Mouse (Mus musculus) brain, embryonic 14.5 days (tissue): ENCODE measurements around the gene Neurl1a.

Experiments
- CTCF ChIP-seq: fragments of 200-500 bp; IDR thresholded peaks from 2 replicates; pipeline ENCODE4 v1.5.1; 2012; ENCODE audit warnings: inconsistent platforms, mild to moderate bottlenecking, moderate library complexity, borderline replicate concordance; ENCODE audit not compliant: insufficient read depth, insufficient read length; ENCODE audit errors: extremely low read depth
- POLR2A ChIP-seq: fragments of 200-500 bp; IDR thresholded peaks from 2 replicates; pipeline ENCODE4 v1.6.1; 2012; ENCODE audit warnings: mild to moderate bottlenecking, inconsistent platforms, borderline replicate concordance; ENCODE audit not compliant: poor library complexity, insufficient read depth, insufficient read length, severe bottlenecking; ENCODE audit errors: extremely low read depth

GRCm38 (mm10) chr19:47280894-47281293, 102.3 kb downstream of the Neurl1a start:
- TF ChIP-seq POLR2A (no peak), CTCF (no peak)
